Mouse (Mus musculus): Measurements from ENCODE around the gene Syne4. TPM values are rescaled to one million over a fixed set of nuclear protein-coding genes. Genes with fewer than 3 reads are reported as not detected.

Syne4 gene
- 122 TPM for polyA plus RNA-seq (2015; fragmentation: Illumina TruSeq; extraction: RNeasy Lipid Tissue Mini Kit (QIAGEN cat#74804); ENCODE audit: insufficient read depth, low read depth, low replicate concordance)

GRCm38 (mm10) chr7:30314721-30315155 is at the start of gene Syne4:
Gene Syne4 (plus strand): TSS chr7:30314807.

GRCm38 (mm10) chr7:30279951-30280669 is 34.5 kb upstream of the Syne4 start, which contains the start of the genes Thap8 and Wdr62:
Gene Thap8 (plus strand): TSS chr7:30280094.
Gene Wdr62 (minus strand): TSS chr7:30280419.

GRCm38 (mm10) chr7:30291215-30292131 is 23.1 kb upstream of the Syne4 start, which contains the start of gene Clip3:
Gene Clip3 (plus strand): TSS chr7:30291728.

GRCm38 (mm10) chr7:30308076-30309005 is 6.3 kb upstream of the Syne4 start, which contains the start of gene Alkbh6:
Gene Alkbh6 (plus strand): TSS chr7:30308717.

GRCm38 (mm10) chr7:30321539-30322284 is 7.1 kb downstream of the Syne4 start, which contains the start of gene E130208F15Rik:
Gene E130208F15Rik (plus strand): TSS chr7:30321740.

GRCm38 (mm10) chr7:30323795-30324194 is 9.2 kb downstream of the Syne4 start, which contains the start of gene Sdhaf1:
Gene Sdhaf1 (minus strand): TSS chr7:30323895.

GRCm38 (mm10) chr7:30362652-30363343 is 48.2 kb downstream of the Syne4 start, which contains the start of gene Lrfn3:
Gene Lrfn3 (minus strand): TSS chr7:30362772.

Other genes starting within 250 kb of the Syne4 start
- 0.46 TPM for gene Zfp82, start 241.9 kb upstream of the Syne4 start, polyA plus RNA-seq (2015; fragmentation: Illumina TruSeq; extraction: RNeasy Lipid Tissue Mini Kit (QIAGEN cat#74804); ENCODE audit: insufficient read depth, low read depth, low replicate concordance)
- not detected for gene Gm26920, start 224.4 kb upstream of the Syne4 start, polyA plus RNA-seq (2015; fragmentation: Illumina TruSeq; extraction: RNeasy Lipid Tissue Mini Kit (QIAGEN cat#74804); ENCODE audit: insufficient read depth, low read depth, low replicate concordance)
- gene Zfp566, start 224.3 kb upstream of the Syne4 start, polyA plus RNA-seq (2015; fragmentation: Illumina TruSeq; extraction: RNeasy Lipid Tissue Mini Kit (QIAGEN cat#74804); ENCODE audit: insufficient read depth, low read depth, low replicate concordance), result 1.6 TPM
- gene Zfp260, start 220.0 kb upstream of the Syne4 start, polyA plus RNA-seq (2015; fragmentation: Illumina TruSeq; extraction: RNeasy Lipid Tissue Mini Kit (QIAGEN cat#74804); ENCODE audit: insufficient read depth, low read depth, low replicate concordance), result 13.3 TPM
- 0.52 TPM for gene Zfp382, start 192.9 kb upstream of the Syne4 start, polyA plus RNA-seq (2015; fragmentation: Illumina TruSeq; extraction: RNeasy Lipid Tissue Mini Kit (QIAGEN cat#74804); ENCODE audit: insufficient read depth, low read depth, low replicate concordance)
- gene Zfp146, start 145.1 kb upstream of the Syne4 start, polyA plus RNA-seq (2015; fragmentation: Illumina TruSeq; extraction: RNeasy Lipid Tissue Mini Kit (QIAGEN cat#74804); ENCODE audit: insufficient read depth, low read depth, low replicate concordance), result 8.6 TPM
- 5.2 TPM for gene Cox7a1, start 130.7 kb upstream of the Syne4 start, polyA plus RNA-seq (2015; fragmentation: Illumina TruSeq; extraction: RNeasy Lipid Tissue Mini Kit (QIAGEN cat#74804); ENCODE audit: insufficient read depth, low read depth, low replicate concordance)
- gene Capns1, start 116.0 kb upstream of the Syne4 start, polyA plus RNA-seq (2015; fragmentation: Illumina TruSeq; extraction: RNeasy Lipid Tissue Mini Kit (QIAGEN cat#74804); ENCODE audit: insufficient read depth, low read depth, low replicate concordance), result 105 TPM
- 17.6 TPM for gene Polr2i, start 82.9 kb upstream of the Syne4 start, polyA plus RNA-seq (2015; fragmentation: Illumina TruSeq; extraction: RNeasy Lipid Tissue Mini Kit (QIAGEN cat#74804); ENCODE audit: insufficient read depth, low read depth, low replicate concordance)
- gene Tbcb, start 82.5 kb upstream of the Syne4 start, polyA plus RNA-seq (2015; fragmentation: Illumina TruSeq; extraction: RNeasy Lipid Tissue Mini Kit (QIAGEN cat#74804); ENCODE audit: insufficient read depth, low read depth, low replicate concordance), result 22.9 TPM
- gene Ovol3, start 79.1 kb upstream of the Syne4 start, polyA plus RNA-seq (2015; fragmentation: Illumina TruSeq; extraction: RNeasy Lipid Tissue Mini Kit (QIAGEN cat#74804); ENCODE audit: insufficient read depth, low read depth, low replicate concordance), result not detected
- gene Thap8, start 34.7 kb upstream of the Syne4 start, polyA plus RNA-seq (2015; fragmentation: Illumina TruSeq; extraction: RNeasy Lipid Tissue Mini Kit (QIAGEN cat#74804); ENCODE audit: insufficient read depth, low read depth, low replicate concordance), result not detected
- 1.3 TPM for gene Wdr62, start 34.4 kb upstream of the Syne4 start, polyA plus RNA-seq (2015; fragmentation: Illumina TruSeq; extraction: RNeasy Lipid Tissue Mini Kit (QIAGEN cat#74804); ENCODE audit: insufficient read depth, low read depth, low replicate concordance)
- 6.7 TPM for gene Clip3, start 23.1 kb upstream of the Syne4 start, polyA plus RNA-seq (2015; fragmentation: Illumina TruSeq; extraction: RNeasy Lipid Tissue Mini Kit (QIAGEN cat#74804); ENCODE audit: insufficient read depth, low read depth, low replicate concordance)
- 10.9 TPM for gene Alkbh6, start 6.1 kb upstream of the Syne4 start, polyA plus RNA-seq (2015; fragmentation: Illumina TruSeq; extraction: RNeasy Lipid Tissue Mini Kit (QIAGEN cat#74804); ENCODE audit: insufficient read depth, low read depth, low replicate concordance)
- not detected for gene E130208F15Rik, start 6.9 kb downstream of the Syne4 start, polyA plus RNA-seq (2015; fragmentation: Illumina TruSeq; extraction: RNeasy Lipid Tissue Mini Kit (QIAGEN cat#74804); ENCODE audit: insufficient read depth, low read depth, low replicate concordance)
- 3.9 TPM for gene Sdhaf1, start 9.1 kb downstream of the Syne4 start, polyA plus RNA-seq (2015; fragmentation: Illumina TruSeq; extraction: RNeasy Lipid Tissue Mini Kit (QIAGEN cat#74804); ENCODE audit: insufficient read depth, low read depth, low replicate concordance)
- gene Lrfn3, start 48.0 kb downstream of the Syne4 start, polyA plus RNA-seq (2015; fragmentation: Illumina TruSeq; extraction: RNeasy Lipid Tissue Mini Kit (QIAGEN cat#74804); ENCODE audit: insufficient read depth, low read depth, low replicate concordance), result 2.2 TPM
- 19.8 TPM for gene Tyrobp, start 99.0 kb downstream of the Syne4 start, polyA plus RNA-seq (2015; fragmentation: Illumina TruSeq; extraction: RNeasy Lipid Tissue Mini Kit (QIAGEN cat#74804); ENCODE audit: insufficient read depth, low read depth, low replicate concordance)
- not detected for gene Hcst, start 105.0 kb downstream of the Syne4 start, polyA plus RNA-seq (2015; fragmentation: Illumina TruSeq; extraction: RNeasy Lipid Tissue Mini Kit (QIAGEN cat#74804); ENCODE audit: insufficient read depth, low read depth, low replicate concordance)
- gene Nfkbid, start 106.9 kb downstream of the Syne4 start, polyA plus RNA-seq (2015; fragmentation: Illumina TruSeq; extraction: RNeasy Lipid Tissue Mini Kit (QIAGEN cat#74804); ENCODE audit: insufficient read depth, low read depth, low replicate concordance), result 0.81 TPM
- 34.1 TPM for gene Aplp1, start 130.7 kb downstream of the Syne4 start, polyA plus RNA-seq (2015; fragmentation: Illumina TruSeq; extraction: RNeasy Lipid Tissue Mini Kit (QIAGEN cat#74804); ENCODE audit: insufficient read depth, low read depth, low replicate concordance)
- gene Kirrel2, start 142.9 kb downstream of the Syne4 start, polyA plus RNA-seq (2015; fragmentation: Illumina TruSeq; extraction: RNeasy Lipid Tissue Mini Kit (QIAGEN cat#74804); ENCODE audit: insufficient read depth, low read depth, low replicate concordance), result 2.1 TPM
- gene Nphs1, start 143.5 kb downstream of the Syne4 start, polyA plus RNA-seq (2015; fragmentation: Illumina TruSeq; extraction: RNeasy Lipid Tissue Mini Kit (QIAGEN cat#74804); ENCODE audit: insufficient read depth, low read depth, low replicate concordance), result 42.1 TPM
- gene Prodh2, start 178.8 kb downstream of the Syne4 start, polyA plus RNA-seq (2015; fragmentation: Illumina TruSeq; extraction: RNeasy Lipid Tissue Mini Kit (QIAGEN cat#74804); ENCODE audit: insufficient read depth, low read depth, low replicate concordance), result not detected
- 2.0 TPM for gene Arhgap33, start 220.3 kb downstream of the Syne4 start, polyA plus RNA-seq (2015; fragmentation: Illumina TruSeq; extraction: RNeasy Lipid Tissue Mini Kit (QIAGEN cat#74804); ENCODE audit: insufficient read depth, low read depth, low replicate concordance)
- 4.7 TPM for gene Hspb6, start 237.4 kb downstream of the Syne4 start, polyA plus RNA-seq (2015; fragmentation: Illumina TruSeq; extraction: RNeasy Lipid Tissue Mini Kit (QIAGEN cat#74804); ENCODE audit: insufficient read depth, low read depth, low replicate concordance)
- gene Proser3, start 237.5 kb downstream of the Syne4 start, polyA plus RNA-seq (2015; fragmentation: Illumina TruSeq; extraction: RNeasy Lipid Tissue Mini Kit (QIAGEN cat#74804); ENCODE audit: insufficient read depth, low read depth, low replicate concordance), result 3.7 TPM
- 63.0 TPM for gene Lin37, start 245.0 kb downstream of the Syne4 start, polyA plus RNA-seq (2015; fragmentation: Illumina TruSeq; extraction: RNeasy Lipid Tissue Mini Kit (QIAGEN cat#74804); ENCODE audit: insufficient read depth, low read depth, low replicate concordance)
- gene U2af1l4, start 248.5 kb downstream of the Syne4 start, polyA plus RNA-seq (2015; fragmentation: Illumina TruSeq; extraction: RNeasy Lipid Tissue Mini Kit (QIAGEN cat#74804); ENCODE audit: insufficient read depth, low read depth, low replicate concordance), result 5.9 TPM
- 6.8 TPM for gene Gm49396, start 248.5 kb downstream of the Syne4 start, polyA plus RNA-seq (2015; fragmentation: Illumina TruSeq; extraction: RNeasy Lipid Tissue Mini Kit (QIAGEN cat#74804); ENCODE audit: insufficient read depth, low read depth, low replicate concordance)
- 57.9 TPM for gene Psenen, start 248.8 kb downstream of the Syne4 start, polyA plus RNA-seq (2015; fragmentation: Illumina TruSeq; extraction: RNeasy Lipid Tissue Mini Kit (QIAGEN cat#74804); ENCODE audit: insufficient read depth, low read depth, low replicate concordance)

All from pancreas, adult 10 weeks (tissue).